Mouse (Mus musculus): Measurements from ENCODE around the gene Cd320.

- TF ChIP-seq POLR2A (IDR thresholded peaks at IDR 0.05; ENCODE audit: borderline replicate concordance, insufficient read depth, low read length) (peak; percentile 97), CTCF (IDR thresholded peaks at IDR 0.05; ENCODE audit: borderline replicate concordance, insufficient read depth, low read depth, low read length) (no peak)
These were observed 18.6 kb upstream of the Cd320 start, which contains the start of the genes Rps28 and Ndufa7 for GRCm38 (mm10) chr17:33824084-33824996.

Measured in cerebellum, adult 2 months (tissue).